Mouse (Mus musculus) forebrain, embryonic 14.5 days (tissue): ENCODE measurements around the gene Inhbe. TPM values are rescaled to one million over a fixed set of nuclear protein-coding genes. Genes with fewer than 3 reads are reported as not detected.

Source experiments
- ATAC-seq: fragments of 200-750 bp; cut with Nextera tagmentation; 2 replicates; pipeline ENCODE4 v1.8.0; 2017; ENCODE audit warnings: mild to moderate bottlenecking, moderate library complexity
- DNase-seq: peaks from one replicate; pipeline ENCODE4 v3.0.0-alpha.2; 2015; ENCODE audit warnings: low spot score
- H3K27ac ChIP-seq: fragments of 300-500 bp; sonication (generic); 2 replicates; pipeline ENCODE4 v1.5.1; 2014; ENCODE audit warnings: low read depth, mild to moderate bottlenecking, control low read depth, low read length, moderate library complexity
- H3K27me3 ChIP-seq: fragments of 300-500 bp; sonication (generic); replicated peaks from 2 replicates; pipeline ENCODE4 v1.6.1; 2014; ENCODE audit warnings: low read length, control low read depth, mixed read lengths; ENCODE audit not compliant: control insufficient read depth, insufficient read depth
- H3K36me3 ChIP-seq: fragments of 300-500 bp; sonication (generic); 2 replicates; pipeline ENCODE4 v1.6.1; 2014; ENCODE audit warnings: low read length, control low read depth; ENCODE audit not compliant: control insufficient read depth, insufficient read depth
- H3K4me1 ChIP-seq: fragments of 300-500 bp; sonication (generic); 2 replicates; pipeline ENCODE4 v1.6.1; 2014; ENCODE audit warnings: antibody characterized with exemption, low read length, control low read depth; ENCODE audit not compliant: control insufficient read depth, insufficient read depth
- H3K4me2 ChIP-seq: fragments of 300-500 bp; sonication (generic); 2 replicates; pipeline ENCODE4 v1.6.1; 2014; ENCODE audit warnings: mild to moderate bottlenecking, control low read depth, low read length
- H3K4me3 ChIP-seq: fragments of 300-500 bp; sonication (generic); 2 replicates; pipeline ENCODE4 v1.5.1; 2014; ENCODE audit warnings: low read depth, low read length, control low read depth
- H3K9ac ChIP-seq: fragments of 300-500 bp; sonication (generic); 2 replicates; pipeline ENCODE4 v1.6.1; 2014; ENCODE audit warnings: mild to moderate bottlenecking, low read length, control low read depth, moderate library complexity
- H3K9me3 ChIP-seq: fragments of 300-500 bp; sonication (generic); replicated peaks from 2 replicates; pipeline ENCODE4 v1.6.1; 2016; ENCODE audit warnings: low read length, control low read depth, mixed read lengths; ENCODE audit not compliant: control insufficient read depth
- WGBS: fragments of 180-500 bp; shearing (Covaris S2); extraction: QIAGEN DNeasy Blood & Tissue Kit; methylation state at CpG from one replicate; pipeline ENCODE4 v1.1.7; 2014; 5-methylcytosine and 5-hydroxymethylcytosine counted together
- polyA plus RNA-seq: library from polyadenylated mRNA; unstranded; fragments of >200 nt; fragmentation: Nextera tagmentation; extraction: Ambion mirVana; gene quantifications from 2 replicates; pipeline ENCODE4 v1.2.1, GENCODE M21; 2014

The Inhbe gene
- polyA plus RNA-seq, 1 experiment from 2014 or later, result not detected

GRCm38 (mm10) chr10:127339683-127340576, 14.3 kb downstream of the Inhbe start:
- Histone ChIP-seq H3K36me3 (no peaks in the 10 kb centered on the region), H3K27me3 (peaks cover 23% of the 10 kb centered on the region; the same call in 1 of the 2 replicates), H3K4me2 (peak overlapping the region; percentile 64), H3K4me3 (peak overlapping the region; percentile 29), H3K9me3 (no peaks in the 10 kb centered on the region), H3K4me1 (peaks cover 23% of the 10 kb centered on the region), H3K27ac (no peak overlapping the region), H3K9ac (peak overlapping the region; percentile 29; the same call in 1 of the 2 replicates)
- ATAC-seq (peak; percentile 43), DNase-seq (peak; percentile 53)
- under 1% methylated on average over 41 of the region's 42 CpGs for WGBS

DNA sequence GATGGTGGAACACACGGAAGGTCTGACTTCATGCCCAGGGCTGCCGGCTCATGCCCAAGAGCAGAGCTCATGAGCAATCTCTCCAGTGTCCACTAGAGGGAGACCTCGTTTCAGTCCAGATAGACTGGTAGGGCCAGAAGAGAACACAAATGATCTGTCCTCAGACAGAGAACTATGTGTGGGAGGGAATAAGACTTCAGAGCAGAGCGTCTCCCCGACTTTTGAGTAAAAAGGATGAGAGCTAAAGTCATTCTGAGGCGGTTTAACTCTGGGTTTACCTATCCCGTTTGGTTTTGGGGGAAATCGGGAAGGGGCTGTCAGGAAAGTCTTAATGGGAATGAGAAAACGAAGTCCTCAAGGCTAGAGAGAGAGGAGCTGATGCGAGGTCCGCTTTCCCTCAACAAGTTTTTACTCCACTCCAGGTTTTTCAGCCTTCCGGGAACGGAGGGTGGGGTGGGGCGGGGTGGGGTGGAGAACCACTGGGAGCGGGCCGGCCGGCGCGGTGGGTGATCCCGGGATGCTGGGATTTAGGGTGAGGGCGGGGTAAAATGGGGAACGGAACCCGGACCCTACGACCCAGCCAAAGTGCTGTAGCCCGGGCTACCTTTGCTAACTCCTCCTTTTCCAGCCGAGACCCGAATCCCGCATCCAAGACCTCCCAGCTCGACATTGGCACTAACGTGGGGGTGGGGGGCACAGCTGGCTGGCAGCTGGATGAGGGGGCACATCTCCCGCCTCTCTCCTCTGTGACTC, 15.1 kb downstream of the Inhbe start:
- DNase-seq (peak; percentile 95), ATAC-seq (peak; percentile 76)
- Histone ChIP-seq H3K4me2 (peak overlapping the region; percentile 64), H3K27ac (no peak overlapping the region), H3K9ac (no peak overlapping the region; the same call in 1 of the 2 replicates), H3K36me3 (no peaks in the 10 kb centered on the region), H3K4me1 (peaks cover 23% of the 10 kb centered on the region), H3K27me3 (peaks cover 23% of the 10 kb centered on the region; the same call in 1 of the 2 replicates), H3K9me3 (no peaks in the 10 kb centered on the region), H3K4me3 (peak overlapping the region; percentile 29)
- WGBS, result under 1% methylated on average over 31 of the region's 31 CpGs

- H3K9me3 ChIP-seq, result no peaks in the 10 kb centered on the region
- 82% methylated on average over 6 of the region's 6 CpGs for WGBS
- peaks cover 23% of the 10 kb centered on the region; the same call in 1 of the 2 replicates for H3K27me3 ChIP-seq
- no peak overlapping the region for H3K4me3 ChIP-seq
- H3K9ac ChIP-seq, result no peak overlapping the region
- DNase-seq (no peak), ATAC-seq (no peak)
- no peaks in the 10 kb centered on the region for H3K36me3 ChIP-seq
- peaks cover 23% of the 10 kb centered on the region for H3K4me1 ChIP-seq
- H3K4me2 ChIP-seq, result no peak overlapping the region
- no peak overlapping the region for H3K27ac ChIP-seq
Measured at GRCm38 (mm10) chr10:127337536-127338099, 16.6 kb downstream of the Inhbe start.

GRCm38 (mm10) chr10:127336952-127337351, 17.3 kb downstream of the Inhbe start:
- peaks cover 21% of the 10 kb centered on the region for H3K4me1 ChIP-seq
- 79% methylated on average over 5 of the region's 5 CpGs for WGBS
- H3K4me2 ChIP-seq, result no peak overlapping the region
- ATAC-seq (no peak), DNase-seq (no peak)
- no peak overlapping the region for H3K9ac ChIP-seq
- peaks cover 21% of the 10 kb centered on the region; the same call in 1 of the 2 replicates for H3K27me3 ChIP-seq
- no peaks in the 10 kb centered on the region for H3K9me3 ChIP-seq
- no peaks in the 10 kb centered on the region for H3K36me3 ChIP-seq
- H3K27ac ChIP-seq, result no peak overlapping the region
- no peak overlapping the region for H3K4me3 ChIP-seq

- Histone ChIP-seq H3K27ac (no peak overlapping the region), H3K9me3 (no peaks in the 10 kb centered on the region), H3K27me3 (peaks cover 13% of the 10 kb centered on the region; the same call in 1 of the 2 replicates), H3K36me3 (no peaks in the 10 kb centered on the region), H3K4me3 (no peak overlapping the region), H3K4me2 (no peak overlapping the region), H3K9ac (no peak overlapping the region), H3K4me1 (peaks cover 5% of the 10 kb centered on the region)
- ATAC-seq (no peak), DNase-seq (no peak)
- WGBS, result 43% methylated on average over 1 of the region's 1 CpGs
Measured at GRCm38 (mm10) chr10:127335271-127335670, 18.9 kb downstream of the Inhbe start.

- no peak for DNase-seq
- no peak overlapping the region for H3K9ac ChIP-seq
- no peak for ATAC-seq
- H3K36me3 ChIP-seq, result no peaks in the 10 kb centered on the region
- H3K27me3 ChIP-seq, result peaks cover 18% of the 10 kb centered on the region
- no peak overlapping the region for H3K27ac ChIP-seq
- no peaks in the 10 kb centered on the region for H3K9me3 ChIP-seq
- no peaks in the 10 kb centered on the region for H3K4me1 ChIP-seq
- no peak overlapping the region for H3K4me3 ChIP-seq
- WGBS, result 78% methylated on average over 5 of the region's 5 CpGs
- H3K4me2 ChIP-seq, result no peak overlapping the region
Measured at GRCm38 (mm10) chr10:127333152-127333551, 21.1 kb downstream of the Inhbe start.

- H3K4me3 ChIP-seq, result 0 out of 2 replicates have a peak overlapping the region, but pooled peaks have one; percentile 3
- H3K36me3 ChIP-seq, result no peaks in the 10 kb centered on the region
- no peak overlapping the region for H3K27ac ChIP-seq
- peak overlapping the region; percentile 37 for H3K4me2 ChIP-seq
- ATAC-seq, result peak; percentile 35; the same call in 1 of the 2 replicates
- H3K9me3 ChIP-seq, result no peaks in the 10 kb centered on the region
- DNase-seq, result peak; percentile 37
- 0 out of 2 replicates have a peak overlapping the region, but pooled peaks have one; percentile 13 for H3K9ac ChIP-seq
- no peaks in the 10 kb centered on the region for H3K4me1 ChIP-seq
- WGBS, result 30% methylated on average over 30 of the region's 31 CpGs
- H3K27me3 ChIP-seq, result peaks cover 26% of the 10 kb centered on the region
Measured at GRCm38 (mm10) chr10:127332211-127332874, 21.9 kb downstream of the Inhbe start.

DNA sequence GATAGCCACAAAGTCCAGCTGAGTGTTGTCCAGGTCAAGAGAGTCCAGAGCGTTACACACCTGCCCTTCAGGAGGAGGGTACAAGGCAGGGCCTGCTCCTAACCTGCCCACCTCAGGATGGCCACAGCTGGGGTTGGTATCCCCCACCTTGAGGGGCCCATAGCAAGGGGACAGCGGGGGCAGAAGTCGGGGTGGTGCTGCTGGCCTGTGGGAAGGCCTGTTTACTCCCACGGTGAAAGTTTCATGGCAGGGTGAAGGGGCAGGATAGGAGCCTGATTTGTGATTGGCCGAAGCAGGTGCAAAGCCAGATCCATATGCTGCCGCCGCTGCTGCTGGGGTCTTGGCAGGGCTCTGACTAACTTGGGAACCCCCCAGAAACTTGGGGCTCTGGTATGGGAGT, 24.0 kb downstream of the Inhbe start:
- DNase-seq (no peak), ATAC-seq (no peak)
- 83% methylated on average over 7 of the region's 7 CpGs for WGBS
- H3K9ac ChIP-seq, result no peak overlapping the region
- peaks cover 7% of the 10 kb centered on the region; the same call in 1 of the 2 replicates for H3K4me1 ChIP-seq
- no peak overlapping the region for H3K4me2 ChIP-seq
- no peaks in the 10 kb centered on the region for H3K9me3 ChIP-seq
- no peak overlapping the region for H3K4me3 ChIP-seq
- H3K27me3 ChIP-seq, result peaks cover 46% of the 10 kb centered on the region
- H3K27ac ChIP-seq, result no peak overlapping the region
- H3K36me3 ChIP-seq, result no peaks in the 10 kb centered on the region
